Mouse (Mus musculus) liver, embryonic 14.5 days (tissue): ENCODE measurements around the gene Ube4b. TPM values are rescaled to one million over a fixed set of nuclear protein-coding genes. Genes with fewer than 3 reads are reported as not detected.
A peak's percentile ranks its signal among the peaks of the same experiment; 100 is the strongest.

Experiments
- ATAC-seq: fragments of 200-750 bp; cut with Nextera tagmentation; 2 replicates; pipeline ENCODE4 v1.8.0; 2017; ENCODE audit warnings: moderate number of reproducible peaks, mild to moderate bottlenecking, moderate library complexity; ENCODE audit not compliant: insufficient read depth
- DNase-seq, 3 experiments: peaks; one replicate each; pipeline ENCODE4 v3.0.0-alpha.2; 2012 to 2013; ENCODE audit warnings: low read depth in 3 of 3, low spot score in 3 of 3
- H3K27ac ChIP-seq: fragments of 300-500 bp; sonication (generic); 2 replicates; pipeline ENCODE4 v1.5.1; 2014; ENCODE audit warnings: moderate library complexity, mild to moderate bottlenecking, control low read depth, inconsistent platforms
- H3K27me3 ChIP-seq: fragments of 300-500 bp; sonication (generic); 2 replicates; pipeline ENCODE4 v1.6.1; 2014; ENCODE audit warnings: mild to moderate bottlenecking, low read length, moderate library complexity; ENCODE audit not compliant: control insufficient read depth, insufficient read depth
- H3K36me3 ChIP-seq: fragments of 300-500 bp; sonication (generic); replicated peaks from 2 replicates; pipeline ENCODE4 v1.6.1; 2014; ENCODE audit warnings: low read depth; ENCODE audit not compliant: control insufficient read depth, insufficient read depth
- H3K4me1 ChIP-seq, 2 experiments: fragments of 200-500 bp in 1 of 2; fragments of 300-500 bp in 1 of 2; sonication (generic) in 1 of 2; replicated peaks; 2 replicates each; pipeline ENCODE4 v1.6.1; 2012 to 2014; ENCODE audit warnings: antibody characterized with exemption in 1 of 2, inconsistent platforms in 1 of 2, low read length in 1 of 2; ENCODE audit not compliant: control insufficient read depth in 2 of 2, insufficient read depth in 2 of 2
- H3K4me2 ChIP-seq: fragments of 300-500 bp; sonication (generic); 2 replicates; pipeline ENCODE4 v1.6.1; 2014; ENCODE audit warnings: low read depth, mild to moderate bottlenecking, control low read depth, moderate library complexity
- H3K4me3 ChIP-seq, 2 experiments: fragments of 200-500 bp in 1 of 2; fragments of 300-500 bp in 1 of 2; sonication (generic) in 1 of 2; 2 replicates each; pipeline ENCODE4 v1.5.1; 2012 to 2014; ENCODE audit warnings: low read depth in 2 of 2, low read length in 2 of 2, mild to moderate bottlenecking in 2 of 2, control low read depth in 1 of 2, inconsistent platforms in 1 of 2, moderate library complexity in 1 of 2; ENCODE audit not compliant: insufficient read depth in 1 of 2
- H3K9ac ChIP-seq: fragments of 300-500 bp; sonication (generic); replicated peaks from 2 replicates; pipeline ENCODE4 v1.6.1; 2014; ENCODE audit warnings: mild to moderate bottlenecking, control low read depth, moderate library complexity
- H3K9me3 ChIP-seq: fragments of 300-500 bp; sonication (generic); 2 replicates; pipeline ENCODE4 v1.6.1; 2016; ENCODE audit warnings: low read length, mixed read lengths; ENCODE audit not compliant: control insufficient read depth
- CTCF ChIP-seq: IDR thresholded peaks from 2 replicates; pipeline ENCODE4 v1.5.1; 2016; ENCODE audit warnings: antibody characterized with exemption, low read depth, control low read depth
- EP300 ChIP-seq: IDR thresholded peaks from 2 replicates; pipeline ENCODE4 v1.6.1; 2016; ENCODE audit warnings: antibody characterized with exemption, low read depth
- WGBS: fragments of 180-500 bp; shearing (Covaris S2); extraction: QIAGEN DNeasy Blood & Tissue Kit; methylation state at CpG from one replicate; pipeline ENCODE4 v1.1.7; 2014; ENCODE audit not compliant: insufficient replicate concordance; 5-methylcytosine and 5-hydroxymethylcytosine counted together
- polyA plus RNA-seq, 2 experiments: library from polyadenylated mRNA; depleted of rRNA in 1 of 2; stranded (reverse) in 1 of 2; unstranded in 1 of 2; fragments of >200 nt; fragmentation: Nextera tagmentation in 1 of 2; extraction: Ambion mirVana in 1 of 2; gene quantifications; 2 replicates each; pipeline versions ENCODE4 v1.2.1 to v1.2.3; 2012 to 2014

Gene Ube4b
- polyA plus RNA-seq, 2 experiments = 8.2 to 16.7 TPM

- ATAC-seq = no peak
- Histone ChIP-seq H3K27ac (no peak overlapping the region), H3K27me3 (no peaks in the 10 kb centered on the region), H3K9ac (no peak overlapping the region), H3K9me3 (no peaks in the 10 kb centered on the region), H3K4me1 (no peaks in the 10 kb centered on the region; a peak in 3 of 4 replicates), H3K4me2 (no peak overlapping the region), H3K36me3 (no peaks in the 10 kb centered on the region), H3K4me3 (no peak overlapping the region)
- WGBS = 54% methylated on average over 10 of the region's 10 CpGs
- TF ChIP-seq CTCF = no peak
- no peak for TF ChIP-seq EP300
- no peak for DNase-seq
Measured at GRCm38 (mm10) chr4:149416417-149416816, 10.1 kb downstream of the Ube4b start.

GRCm38 (mm10) chr4:149415651-149416169 is 10.8 kb downstream of the Ube4b start:
- H3K36me3 ChIP-seq = no peaks in the 10 kb centered on the region
- 47% methylated on average over 13 of the region's 13 CpGs for WGBS
- ATAC-seq (0 out of 2 replicates have a peak, but pooled peaks have one; percentile 14), DNase-seq (no peak)
- TF ChIP-seq CTCF = no peak
- H3K9ac ChIP-seq = no peak overlapping the region
- no peak overlapping the region for H3K27ac ChIP-seq
- no peaks in the 10 kb centered on the region for H3K27me3 ChIP-seq
- H3K4me3 ChIP-seq = no peak overlapping the region
- H3K4me2 ChIP-seq = no peak overlapping the region
- no peaks in the 10 kb centered on the region; a peak in 3 of 4 replicates for H3K4me1 ChIP-seq
- H3K9me3 ChIP-seq = no peaks in the 10 kb centered on the region

GRCm38 (mm10) chr4:149414259-149414658 is 12.3 kb downstream of the Ube4b start:
- H3K4me1 ChIP-seq = no peaks in the 10 kb centered on the region; a peak in 3 of 4 replicates
- no peak overlapping the region for H3K9ac ChIP-seq
- ATAC-seq (no peak), DNase-seq (no peak)
- no peak overlapping the region for H3K27ac ChIP-seq
- H3K27me3 ChIP-seq = no peaks in the 10 kb centered on the region
- 79% methylated on average over 3 of the region's 3 CpGs for WGBS
- TF ChIP-seq EP300 (no peak), CTCF (no peak)
- H3K9me3 ChIP-seq = no peaks in the 10 kb centered on the region
- H3K4me3 ChIP-seq = no peak overlapping the region
- no peaks in the 10 kb centered on the region for H3K36me3 ChIP-seq
- no peak overlapping the region for H3K4me2 ChIP-seq

GRCm38 (mm10) chr4:149409759-149410158 is 16.8 kb downstream of the Ube4b start:
- no peak for ATAC-seq
- no peak for TF ChIP-seq EP300
- no peak for TF ChIP-seq CTCF
- H3K4me2 ChIP-seq = no peak overlapping the region

DNA sequence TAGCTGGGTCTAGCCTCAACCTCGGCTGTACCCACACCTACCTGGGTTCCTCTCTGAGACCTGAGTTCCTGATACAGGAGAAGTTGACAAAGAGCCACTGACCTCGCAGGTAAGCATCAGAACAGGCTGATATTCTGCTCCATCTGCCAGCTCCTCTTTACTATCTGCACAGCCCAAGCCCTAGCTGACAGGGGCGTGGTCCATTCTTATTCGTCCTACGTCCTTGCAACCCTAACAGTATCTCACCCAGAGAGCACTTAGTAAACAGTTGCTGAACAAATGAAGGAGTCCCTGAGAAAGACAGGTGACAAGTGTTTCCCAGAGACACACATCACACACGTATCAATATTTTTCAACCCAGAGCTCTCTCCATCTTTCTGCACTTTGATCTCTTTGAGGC is 18.2 kb downstream of the Ube4b start:
- H3K4me3 ChIP-seq = no peak overlapping the region
- WGBS = 32% methylated on average over 6 of the region's 6 CpGs
- no peaks in the 10 kb centered on the region for H3K36me3 ChIP-seq
- H3K4me1 ChIP-seq = peaks cover 9 to 20% of the 10 kb centered on the region in 2 experiments
- ATAC-seq (peak; percentile 82), DNase-seq (peak; percentile 27 to 45 (median 36))
- TF ChIP-seq CTCF (no peak), EP300 (peak; percentile 34; the same call in 1 of the 2 replicates)
- H3K27ac ChIP-seq = no peak overlapping the region
- H3K4me2 ChIP-seq = no peak overlapping the region
- H3K9ac ChIP-seq = no peak overlapping the region
- H3K9me3 ChIP-seq = no peaks in the 10 kb centered on the region
- H3K27me3 ChIP-seq = no peaks in the 10 kb centered on the region

More at GRCm38 (mm10) chr4:149409759-149410158, 16.8 kb downstream of the Ube4b start:
- Histone ChIP-seq H3K27ac (no peak overlapping the region), H3K9me3 (no peaks in the 10 kb centered on the region), H3K27me3 (no peaks in the 10 kb centered on the region), H3K4me3 (no peak overlapping the region), H3K36me3 (no peaks in the 10 kb centered on the region), H3K4me1 (peaks cover 9 to 15% of the 10 kb centered on the region in 2 experiments), H3K9ac (no peak overlapping the region)
- 82% methylated on average over 4 of the region's 4 CpGs for WGBS
- DNase-seq = no peak
